Mouse (Mus musculus) T-helper 1 cell (primary cell): ENCODE results near the gene Gm14419.

ENCODE experiments used
- in situ Hi-C: fragments of 300-600 bp; cut with MboI, MseI; formaldehyde crosslinking; loops from one replicate; pipeline ENCODE4 v1.15.1; 2025; ENCODE audit warnings: high pct_unique_total_duplicates

The Gm14419 gene

GRCm38 (mm10) chr2:177000656-177001055 is at the start of gene Gm14419:
Gene Gm14419 (plus strand): TSS chr2:177000956.
- in situ Hi-C loops: loop anchor here (25.0 kb wide), 1 partner anchor 188 kb away; no protein-coding TSS in a partner anchor
